Mouse (Mus musculus): ENCODE measurements at regions not wholly inside any gene's neighbourhood (a gene's known extent, or its start where the extent isn't known, plus 50 kb on each side); places are given as distances from the start of the nearest gene placed in this dataset.

DNA sequence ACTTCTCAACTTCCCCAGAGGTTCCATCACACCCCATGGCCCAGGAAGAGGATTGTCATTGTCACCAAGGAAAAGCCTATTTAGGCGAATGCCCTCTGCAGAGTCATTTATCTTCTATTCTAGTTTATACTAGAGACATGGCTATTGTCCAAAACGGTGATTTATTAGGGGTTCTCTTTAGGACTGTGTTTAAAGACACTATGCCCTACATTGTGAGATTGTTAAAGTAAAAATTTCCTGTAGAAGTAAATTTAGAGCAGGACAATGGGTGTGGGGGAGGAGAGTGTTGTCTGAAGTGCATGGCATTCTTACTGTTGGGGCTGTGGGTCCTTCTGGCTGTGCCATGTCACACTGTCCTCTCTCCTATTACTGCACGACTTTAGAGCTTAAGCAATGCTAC, 191.2 kb upstream of the Fam19a1 start:
- Histone ChIP-seq H3K9me3 (ENCODE audit: control insufficient read depth, low read length) (no peaks in the 10 kb centered on the region), H3K36me3 (ENCODE audit: control insufficient read depth, insufficient read depth, low read length) (no peaks in the 10 kb centered on the region), H3K27me3 (ENCODE audit: control insufficient read depth, insufficient read depth, low read depth, low read length) (no peaks in the 10 kb centered on the region), H3K27ac (ENCODE audit: low read length) (no peak overlapping the region), H3K4me3 (ENCODE audit: low read length) (no peak overlapping the region), H3K4me1 (replicated peaks; ENCODE audit: control insufficient read depth, insufficient read depth, low read length) (no peaks in the 10 kb centered on the region), H3K4me2 (ENCODE audit: low read depth, low read length) (no peak overlapping the region), H3K9ac (ENCODE audit: low read length) (no peak overlapping the region)
- WGBS: 31% methylated on average over 3 of the region's 3 CpGs
- ATAC-seq (ENCODE audit: low read depth): peak; percentile 71; the same call in 1 of the 2 replicates

DNA sequence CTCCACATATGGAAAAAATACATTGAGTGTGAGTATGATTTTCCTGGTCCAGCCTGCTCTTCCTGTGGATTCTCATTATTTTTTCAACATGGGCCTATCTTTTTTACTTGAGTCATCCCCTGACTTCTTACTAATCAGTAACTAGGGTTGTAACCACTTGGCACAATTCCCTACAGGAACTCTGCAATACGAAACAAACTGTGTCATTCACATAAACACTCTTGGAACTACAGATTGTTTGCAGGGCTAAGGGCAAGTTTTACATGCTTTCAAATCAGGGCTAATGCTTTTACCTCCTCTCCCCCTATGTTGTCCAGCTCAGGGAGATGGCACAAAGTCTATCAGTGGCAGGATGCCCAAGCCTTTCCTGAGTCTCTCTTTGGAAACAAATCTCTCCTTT, 178.4 kb upstream of the Fam19a1 start:
- ATAC-seq (ENCODE audit: low read depth): no peak

DNA sequence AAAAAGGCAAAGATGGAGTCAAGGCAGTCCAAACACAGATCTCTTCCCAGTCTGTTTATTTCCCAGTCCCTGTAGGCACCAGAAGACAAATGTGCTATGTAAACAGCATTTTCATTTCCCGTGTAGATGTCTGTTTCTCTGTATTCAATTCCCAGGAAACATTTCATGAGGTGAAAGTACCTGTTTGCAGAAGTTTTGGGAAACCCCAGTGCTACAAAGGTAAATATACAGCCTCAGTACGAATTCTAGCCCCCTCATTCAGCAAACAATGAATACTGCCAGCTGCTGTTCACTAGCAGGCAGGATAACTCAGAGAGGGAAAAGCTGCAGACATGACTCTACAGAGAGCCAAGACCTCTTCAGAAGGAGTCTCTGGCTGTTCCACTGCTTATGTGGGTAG, 176.4 kb upstream of the Fam19a1 start:
- H3K27ac ChIP-seq (ENCODE audit: low read length): peak overlapping the region; percentile 41; the same call in 1 of the 2 replicates
- H3K9ac ChIP-seq (ENCODE audit: low read length): no peak overlapping the region
- no peaks in the 10 kb centered on the region for H3K9me3 ChIP-seq (ENCODE audit: control insufficient read depth, low read length)
- no peak overlapping the region for H3K4me3 ChIP-seq (ENCODE audit: low read length)
- no peaks in the 10 kb centered on the region for H3K36me3 ChIP-seq (ENCODE audit: control insufficient read depth, insufficient read depth, low read length)
- no peak for ATAC-seq (ENCODE audit: low read depth)
- H3K4me2 ChIP-seq (ENCODE audit: low read depth, low read length): no peak overlapping the region
- H3K27me3 ChIP-seq (ENCODE audit: control insufficient read depth, insufficient read depth, low read depth, low read length): no peaks in the 10 kb centered on the region
- 11% methylated on average over 2 of the region's 2 CpGs for WGBS
- peaks cover 6% of the 10 kb centered on the region; the same call in 1 of the 2 replicates for H3K4me1 ChIP-seq (replicated peaks; ENCODE audit: control insufficient read depth, insufficient read depth, low read length)

More for the DNA sequence above, 178.4 kb upstream of the Fam19a1 start:
- WGBS: 33% methylated on average over 1 of the region's 1 CpGs
- no peak overlapping the region for H3K4me3 ChIP-seq (ENCODE audit: low read length)
- no peak overlapping the region for H3K4me2 ChIP-seq (ENCODE audit: low read depth, low read length)
- no peaks in the 10 kb centered on the region for H3K9me3 ChIP-seq (ENCODE audit: control insufficient read depth, low read length)
- no peak overlapping the region for H3K27ac ChIP-seq (ENCODE audit: low read length)
- no peak overlapping the region for H3K9ac ChIP-seq (ENCODE audit: low read length)
- H3K4me1 ChIP-seq (replicated peaks; ENCODE audit: control insufficient read depth, insufficient read depth, low read length): peaks cover 3% of the 10 kb centered on the region; the same call in 1 of the 2 replicates
- no peaks in the 10 kb centered on the region for H3K36me3 ChIP-seq (ENCODE audit: control insufficient read depth, insufficient read depth, low read length)
- H3K27me3 ChIP-seq (ENCODE audit: control insufficient read depth, insufficient read depth, low read depth, low read length): no peaks in the 10 kb centered on the region

DNA sequence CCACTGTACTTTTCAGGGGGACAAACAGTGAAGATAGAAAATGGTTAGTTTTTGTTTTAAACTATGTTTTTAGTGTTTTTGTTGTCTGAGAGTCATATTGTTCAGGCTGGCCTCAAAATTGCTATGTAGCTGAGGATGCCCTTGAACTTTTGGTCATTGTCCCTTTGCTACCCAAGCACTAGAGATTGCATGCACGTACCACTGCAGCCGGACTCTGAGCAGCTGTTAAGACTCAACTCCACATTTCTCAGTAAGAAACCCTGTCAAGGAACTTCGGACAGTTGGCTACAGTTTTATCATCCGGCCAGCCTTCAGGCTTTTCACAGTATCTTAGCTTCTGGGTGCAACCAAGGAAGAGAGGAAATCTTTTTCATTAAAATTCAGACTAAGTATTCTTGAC, 173.9 kb upstream of the Fam19a1 start:
- H3K27me3 ChIP-seq (ENCODE audit: control insufficient read depth, insufficient read depth, low read depth, low read length): no peaks in the 10 kb centered on the region
- no peaks in the 10 kb centered on the region for H3K9me3 ChIP-seq (ENCODE audit: control insufficient read depth, low read length)
- no peak overlapping the region for H3K27ac ChIP-seq (ENCODE audit: low read length)
- no peak overlapping the region for H3K9ac ChIP-seq (ENCODE audit: low read length)
- 35% methylated on average over 4 of the region's 4 CpGs for WGBS
- H3K4me2 ChIP-seq (ENCODE audit: low read depth, low read length): no peak overlapping the region
- peak; percentile 93 for ATAC-seq (ENCODE audit: low read depth)
- H3K4me3 ChIP-seq (ENCODE audit: low read length): no peak overlapping the region
- peaks cover 6% of the 10 kb centered on the region; the same call in 1 of the 2 replicates for H3K4me1 ChIP-seq (replicated peaks; ENCODE audit: control insufficient read depth, insufficient read depth, low read length)
- no peaks in the 10 kb centered on the region for H3K36me3 ChIP-seq (ENCODE audit: control insufficient read depth, insufficient read depth, low read length)

DNA sequence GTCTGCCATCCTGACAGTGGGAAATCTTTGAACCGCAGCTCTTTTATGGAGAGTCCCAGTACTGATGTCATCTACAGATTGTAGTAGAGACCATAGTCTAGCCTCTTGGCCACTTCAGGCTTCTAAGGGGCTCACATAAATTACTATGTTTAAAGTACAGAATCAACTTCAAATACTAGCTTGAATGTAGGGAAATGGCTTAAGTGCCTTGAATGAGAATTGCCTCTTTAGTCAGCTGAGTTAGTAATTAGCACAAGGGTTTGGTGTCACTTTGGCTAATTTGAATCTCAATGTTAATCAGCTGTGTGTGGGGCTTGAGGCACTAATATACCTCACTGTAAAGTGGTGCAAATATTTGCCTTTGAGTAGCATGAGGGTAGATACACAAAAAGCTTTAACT, 152.2 kb upstream of the Fam19a1 start:
- no peaks in the 10 kb centered on the region for H3K9me3 ChIP-seq (ENCODE audit: control insufficient read depth, low read length)
- 83% methylated on average over 1 of the region's 1 CpGs for WGBS
- no peaks in the 10 kb centered on the region for H3K36me3 ChIP-seq (ENCODE audit: control insufficient read depth, insufficient read depth, low read length)
- no peak overlapping the region for H3K4me2 ChIP-seq (ENCODE audit: low read depth, low read length)
- no peak overlapping the region for H3K4me3 ChIP-seq (ENCODE audit: low read length)
- H3K27me3 ChIP-seq (ENCODE audit: control insufficient read depth, insufficient read depth, low read depth, low read length): no peaks in the 10 kb centered on the region
- ATAC-seq (ENCODE audit: low read depth): no peak
- H3K27ac ChIP-seq (ENCODE audit: low read length): no peak overlapping the region
- H3K9ac ChIP-seq (ENCODE audit: low read length): no peak overlapping the region
- no peaks in the 10 kb centered on the region for H3K4me1 ChIP-seq (replicated peaks; ENCODE audit: control insufficient read depth, insufficient read depth, low read length)

DNA sequence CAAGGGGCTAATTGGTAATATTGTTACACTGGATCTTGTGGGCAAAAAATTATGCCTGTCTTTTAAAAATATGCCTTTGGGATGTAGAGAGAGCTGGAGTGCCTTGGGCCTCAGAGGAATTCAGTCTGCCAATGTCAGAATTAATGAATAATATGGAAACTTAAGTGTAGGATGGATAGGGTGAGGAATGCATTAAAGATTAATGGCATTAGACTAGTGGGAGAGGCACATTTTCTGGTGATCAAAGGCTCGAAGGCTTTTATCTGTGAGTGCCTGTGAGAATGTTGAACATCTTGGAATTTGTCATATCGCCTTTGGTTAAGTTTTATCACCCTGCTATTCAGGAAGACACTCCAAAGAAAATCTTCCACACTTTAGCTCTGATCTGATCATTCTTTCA, 146.7 kb upstream of the Fam19a1 start:
- ATAC-seq (ENCODE audit: low read depth): no peak
- no peak overlapping the region for H3K9ac ChIP-seq (ENCODE audit: low read length)
- no peak overlapping the region for H3K27ac ChIP-seq (ENCODE audit: low read length)
- no peaks in the 10 kb centered on the region for H3K4me1 ChIP-seq (replicated peaks; ENCODE audit: control insufficient read depth, insufficient read depth, low read length)
- no peaks in the 10 kb centered on the region for H3K9me3 ChIP-seq (ENCODE audit: control insufficient read depth, low read length)
- no peak overlapping the region for H3K4me3 ChIP-seq (ENCODE audit: low read length)
- 35% methylated on average over 2 of the region's 2 CpGs for WGBS
- H3K4me2 ChIP-seq (ENCODE audit: low read depth, low read length): no peak overlapping the region
- H3K36me3 ChIP-seq (ENCODE audit: control insufficient read depth, insufficient read depth, low read length): no peaks in the 10 kb centered on the region
- no peaks in the 10 kb centered on the region for H3K27me3 ChIP-seq (ENCODE audit: control insufficient read depth, insufficient read depth, low read depth, low read length)

DNA sequence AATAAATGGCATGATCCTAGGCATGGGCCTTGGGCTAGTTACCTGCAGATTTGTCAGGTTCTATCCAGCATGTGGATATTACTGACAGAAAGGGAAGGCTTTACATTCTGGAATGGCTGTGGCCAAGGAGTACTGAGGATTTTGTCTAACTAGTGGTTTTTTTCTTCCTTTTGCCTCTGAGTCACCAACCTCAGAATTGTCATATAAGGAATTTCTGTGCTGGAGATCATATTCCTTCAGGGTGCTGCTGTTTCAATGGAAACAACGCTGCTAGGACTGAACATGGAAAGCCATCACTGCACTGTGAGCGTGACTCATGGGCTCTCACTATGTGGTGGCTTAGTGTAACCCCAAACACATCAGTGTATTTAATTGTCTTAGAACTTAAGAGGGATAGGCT, 137.0 kb upstream of the Fam19a1 start:
- H3K4me3 ChIP-seq (ENCODE audit: low read length): no peak overlapping the region
- no peaks in the 10 kb centered on the region for H3K4me1 ChIP-seq (replicated peaks; ENCODE audit: control insufficient read depth, insufficient read depth, low read length)
- 88% methylated on average over 2 of the region's 2 CpGs for WGBS
- no peak for ATAC-seq (ENCODE audit: low read depth)
- H3K4me2 ChIP-seq (ENCODE audit: low read depth, low read length): no peak overlapping the region
- no peaks in the 10 kb centered on the region for H3K27me3 ChIP-seq (ENCODE audit: control insufficient read depth, insufficient read depth, low read depth, low read length)
- H3K27ac ChIP-seq (ENCODE audit: low read length): no peak overlapping the region
- H3K9ac ChIP-seq (ENCODE audit: low read length): no peak overlapping the region
- no peaks in the 10 kb centered on the region for H3K36me3 ChIP-seq (ENCODE audit: control insufficient read depth, insufficient read depth, low read length)
- no peaks in the 10 kb centered on the region for H3K9me3 ChIP-seq (ENCODE audit: control insufficient read depth, low read length)

DNA sequence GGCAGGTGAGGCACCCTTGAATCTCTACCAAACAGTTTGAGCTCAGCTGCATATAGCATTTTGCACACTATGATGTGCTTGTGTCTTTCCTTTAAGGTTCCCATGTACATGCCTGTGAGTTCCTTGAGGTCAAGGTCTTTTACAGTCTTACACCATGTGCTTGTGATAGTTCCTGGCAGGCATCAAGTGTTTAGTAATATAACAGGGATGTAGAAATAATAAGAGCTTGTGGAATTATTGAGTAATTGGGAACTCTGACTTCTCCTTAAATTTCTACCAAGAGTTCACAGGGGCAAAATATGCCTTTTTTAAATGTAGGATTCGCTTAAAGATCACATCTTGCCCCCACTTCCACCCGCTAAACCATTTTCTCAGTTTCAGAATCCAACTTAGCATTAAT, 115.9 kb upstream of the Fam19a1 start:
- Histone ChIP-seq H3K4me3 (ENCODE audit: low read length) (no peak overlapping the region), H3K4me1 (replicated peaks; ENCODE audit: control insufficient read depth, insufficient read depth, low read length) (no peaks in the 10 kb centered on the region), H3K27me3 (ENCODE audit: control insufficient read depth, insufficient read depth, low read depth, low read length) (no peaks in the 10 kb centered on the region), H3K4me2 (ENCODE audit: low read depth, low read length) (no peak overlapping the region), H3K9ac (ENCODE audit: low read length) (no peak overlapping the region), H3K36me3 (ENCODE audit: control insufficient read depth, insufficient read depth, low read length) (no peaks in the 10 kb centered on the region), H3K27ac (ENCODE audit: low read length) (no peak overlapping the region), H3K9me3 (ENCODE audit: control insufficient read depth, low read length) (no peaks in the 10 kb centered on the region)
- 77% methylated on average over 2 of the region's 2 CpGs for WGBS
- ATAC-seq (ENCODE audit: low read depth): no peak

DNA sequence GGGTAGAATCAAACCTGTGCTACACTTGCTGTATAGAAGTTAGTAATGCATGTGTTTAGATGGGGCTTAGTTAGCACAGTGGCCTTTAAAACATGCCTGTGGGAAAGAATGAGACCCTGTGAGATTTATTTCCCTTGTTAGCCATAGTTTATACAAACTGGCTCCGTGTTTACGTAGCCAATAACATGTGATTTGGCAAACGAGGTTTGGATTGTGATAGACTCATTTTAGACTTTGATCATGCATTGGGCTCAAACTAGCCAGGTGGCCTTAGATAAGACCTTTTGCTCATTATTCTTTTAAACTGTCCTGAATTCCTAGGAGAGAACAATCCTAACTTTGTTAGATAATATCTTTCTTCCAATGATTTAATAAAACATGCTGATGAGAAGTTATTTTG, 115.2 kb upstream of the Fam19a1 start:
- Histone ChIP-seq H3K4me3 (ENCODE audit: low read length) (no peak overlapping the region), H3K27ac (ENCODE audit: low read length) (no peak overlapping the region), H3K4me1 (replicated peaks; ENCODE audit: control insufficient read depth, insufficient read depth, low read length) (no peaks in the 10 kb centered on the region), H3K9me3 (ENCODE audit: control insufficient read depth, low read length) (no peaks in the 10 kb centered on the region), H3K9ac (ENCODE audit: low read length) (no peak overlapping the region), H3K36me3 (ENCODE audit: control insufficient read depth, insufficient read depth, low read length) (no peaks in the 10 kb centered on the region), H3K4me2 (ENCODE audit: low read depth, low read length) (no peak overlapping the region), H3K27me3 (ENCODE audit: control insufficient read depth, insufficient read depth, low read depth, low read length) (no peaks in the 10 kb centered on the region)
- ATAC-seq (ENCODE audit: low read depth): no peak
- WGBS: 20% methylated on average over 3 of the region's 3 CpGs

DNA sequence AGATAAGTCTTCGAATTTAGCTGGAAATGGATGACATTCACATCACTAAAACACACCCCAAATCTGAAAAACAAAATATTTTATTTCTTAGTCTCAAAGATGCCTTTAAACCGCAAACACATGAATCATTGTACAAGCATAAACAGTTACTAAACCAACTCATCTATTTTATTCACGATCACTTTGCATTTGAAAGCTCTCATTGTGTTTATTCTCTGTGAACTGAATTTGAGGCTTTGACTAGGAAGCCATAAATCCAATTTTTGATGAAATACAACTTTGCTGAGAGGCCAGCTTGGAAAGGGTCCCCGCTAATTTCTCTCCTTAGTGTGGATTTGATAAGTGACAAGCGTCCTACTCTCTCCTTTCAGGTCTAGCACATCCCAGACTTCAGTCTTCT, 113.5 kb upstream of the Fam19a1 start:
- Histone ChIP-seq H3K4me1 (replicated peaks; ENCODE audit: control insufficient read depth, insufficient read depth, low read length) (no peaks in the 10 kb centered on the region), H3K4me2 (ENCODE audit: low read depth, low read length) (no peak overlapping the region), H3K36me3 (ENCODE audit: control insufficient read depth, insufficient read depth, low read length) (no peaks in the 10 kb centered on the region), H3K27ac (ENCODE audit: low read length) (no peak overlapping the region), H3K4me3 (ENCODE audit: low read length) (no peak overlapping the region), H3K9ac (ENCODE audit: low read length) (no peak overlapping the region), H3K9me3 (ENCODE audit: control insufficient read depth, low read length) (no peaks in the 10 kb centered on the region), H3K27me3 (ENCODE audit: control insufficient read depth, insufficient read depth, low read depth, low read length) (no peaks in the 10 kb centered on the region)
- ATAC-seq (ENCODE audit: low read depth): no peak
- 74% methylated on average over 5 of the region's 5 CpGs for WGBS
